Mouse (Mus musculus) embryo, embryonic 10 days (tissue): ENCODE data around the gene Chn2.

Source experiments
- DNase-seq: peaks from one replicate; pipeline ENCODE4 v3.0.0-alpha.2; 2015; ENCODE audit warnings: low spot score

The Chn2 gene

GRCm38 (mm10) chr6:54039357-54039804, at the start of gene Chn2:
Chn2 (plus strand) TSS chr6:54039554.
- DNase-seq: peak; percentile 80

- DNase-seq: no peak
Observed at GRCm38 (mm10) chr6:53992386-53992785, 47.0 kb upstream of the Chn2 start.

- DNase-seq: no peak
Observed at GRCm38 (mm10) chr6:53995519-53995918, 43.8 kb upstream of the Chn2 start.

GRCm38 (mm10) chr6:53996226-53996955, 43.0 kb upstream of the Chn2 start:
- no peak for DNase-seq

- DNase-seq: no peak
Observed at GRCm38 (mm10) chr6:54005302-54005701, 34.1 kb upstream of the Chn2 start.

- no peak for DNase-seq
Observed at GRCm38 (mm10) chr6:54008448-54009120, 30.8 kb upstream of the Chn2 start.

- DNase-seq: no peak
Observed at GRCm38 (mm10) chr6:54009293-54009692, 30.1 kb upstream of the Chn2 start.

- DNase-seq: no peak
Observed at GRCm38 (mm10) chr6:54010362-54010761, 29.0 kb upstream of the Chn2 start.

GRCm38 (mm10) chr6:54012163-54012562, 27.2 kb upstream of the Chn2 start:
- DNase-seq: no peak

GRCm38 (mm10) chr6:54018038-54018437, 21.3 kb upstream of the Chn2 start:
- peak; percentile 29 for DNase-seq

GRCm38 (mm10) chr6:54018861-54019260, 20.5 kb upstream of the Chn2 start:
- no peak for DNase-seq

GRCm38 (mm10) chr6:54021123-54021789, 18.1 kb upstream of the Chn2 start:
- peak; percentile 36 for DNase-seq

- no peak for DNase-seq
Observed at GRCm38 (mm10) chr6:54023846-54024245, 15.5 kb upstream of the Chn2 start.

- DNase-seq: no peak
Observed at GRCm38 (mm10) chr6:54028706-54029105, 10.6 kb upstream of the Chn2 start.

GRCm38 (mm10) chr6:54030351-54030750, 9.0 kb upstream of the Chn2 start:
- no peak for DNase-seq

- no peak for DNase-seq
Observed at GRCm38 (mm10) chr6:54030776-54031175, 8.6 kb upstream of the Chn2 start.

GRCm38 (mm10) chr6:54034471-54034870, 4.9 kb upstream of the Chn2 start:
- DNase-seq: peak; percentile 87

- no peak for DNase-seq
Observed at GRCm38 (mm10) chr6:54035548-54035947, 3.8 kb upstream of the Chn2 start.

GRCm38 (mm10) chr6:54038866-54039265, 488 bp upstream of the Chn2 start:
- peak; percentile 23 for DNase-seq

GRCm38 (mm10) chr6:54039805-54040447, 572 bp downstream of the Chn2 start:
- peak; percentile 82 for DNase-seq

GRCm38 (mm10) chr6:54040448-54040844, 1.1 kb downstream of the Chn2 start:
- DNase-seq: no peak

- DNase-seq: no peak
Observed at GRCm38 (mm10) chr6:54041386-54042043, 2.2 kb downstream of the Chn2 start.
